Mouse (Mus musculus) neural tube, embryonic 11.5 days (tissue): Measurements from ENCODE around the gene Tcf7l1. TPM values are rescaled to one million over a fixed set of nuclear protein-coding genes. Genes with fewer than 3 reads are reported as not detected.

Experiments used
- ATAC-seq: fragments of 200-750 bp; cut with Nextera tagmentation; 2 replicates; pipeline ENCODE4 v1.8.0; 2017; ENCODE audit warnings: moderate number of reproducible peaks, mild to moderate bottlenecking, moderate TSS enrichment, moderate library complexity; ENCODE audit not compliant: insufficient read depth, low FRiP score, low TSS enrichment
- DNase-seq: peaks from one replicate; pipeline ENCODE4 v3.0.0-alpha.2; 2015; ENCODE audit warnings: low spot score
- H3K27ac ChIP-seq: fragments of 300-500 bp; sonication (generic); 2 replicates; pipeline ENCODE4 v1.5.1; 2014; ENCODE audit warnings: low read depth, mild to moderate bottlenecking, low read length
- H3K27me3 ChIP-seq: fragments of 300-500 bp; sonication (generic); 2 replicates; pipeline ENCODE4 v1.6.1; 2014; ENCODE audit warnings: mild to moderate bottlenecking, low read length, mixed read lengths; ENCODE audit not compliant: control insufficient read depth, insufficient read depth
- H3K36me3 ChIP-seq: fragments of 300-500 bp; sonication (generic); 2 replicates; pipeline ENCODE4 v1.6.1; 2014; ENCODE audit warnings: mild to moderate bottlenecking, low read length, moderate library complexity, mixed read lengths; ENCODE audit not compliant: control insufficient read depth, insufficient read depth
- H3K4me1 ChIP-seq: fragments of 300-500 bp; sonication (generic); 2 replicates; pipeline ENCODE4 v1.6.1; 2014; ENCODE audit warnings: low read length, mixed read lengths; ENCODE audit not compliant: control insufficient read depth, insufficient read depth
- H3K4me2 ChIP-seq: fragments of 300-500 bp; sonication (generic); 2 replicates; pipeline ENCODE4 v1.6.1; 2014; ENCODE audit warnings: low read depth, mild to moderate bottlenecking, moderate library complexity
- H3K4me3 ChIP-seq: fragments of 300-500 bp; sonication (generic); 2 replicates; pipeline ENCODE4 v1.5.1; 2014; ENCODE audit warnings: low read depth, low read length
- H3K9ac ChIP-seq: fragments of 300-500 bp; sonication (generic); 2 replicates; pipeline ENCODE4 v1.6.1; 2014; ENCODE audit warnings: mild to moderate bottlenecking, low read length
- H3K9me3 ChIP-seq: fragments of 300-500 bp; sonication (generic); 2 replicates; pipeline ENCODE4 v1.6.1; 2016; ENCODE audit warnings: low read length; ENCODE audit not compliant: control insufficient read depth
- WGBS: fragments of 180-500 bp; shearing (Covaris S2); extraction: QIAGEN DNeasy Blood & Tissue Kit; methylation state at CpG from one replicate; pipeline ENCODE4 v1.1.7; 2014; 5-methylcytosine and 5-hydroxymethylcytosine counted together
- polyA plus RNA-seq: library from polyadenylated mRNA; unstranded; fragments of >200 nt; fragmentation: Nextera tagmentation; extraction: Ambion mirVana; gene quantifications from 2 replicates; pipeline ENCODE4 v1.2.1, GENCODE M21; 2014

The Tcf7l1 gene
- polyA plus RNA-seq, 1 experiment from 2014 or later = 21.8 TPM

- DNase-seq (no peak), ATAC-seq (no peak)
- Histone ChIP-seq H3K9ac (no peak overlapping the region), H3K4me3 (no peak overlapping the region), H3K4me2 (no peak overlapping the region), H3K4me1 (peaks cover 4% of the 10 kb centered on the region; the same call in 1 of the 2 replicates), H3K27ac (no peak overlapping the region), H3K27me3 (no peaks in the 10 kb centered on the region), H3K36me3 (no peaks in the 10 kb centered on the region), H3K9me3 (no peaks in the 10 kb centered on the region)
- 77% methylated on average over 14 of the region's 14 CpGs for WGBS
Measured at GRCm38 (mm10) chr6:72755267-72755889, 33.7 kb downstream of the Tcf7l1 start.

- 23% methylated on average over 9 of the region's 9 CpGs for WGBS
- Histone ChIP-seq H3K9ac (no peak overlapping the region), H3K4me2 (no peak overlapping the region), H3K4me3 (no peak overlapping the region), H3K27me3 (no peaks in the 10 kb centered on the region), H3K36me3 (no peaks in the 10 kb centered on the region), H3K9me3 (no peaks in the 10 kb centered on the region), H3K27ac (no peak overlapping the region), H3K4me1 (peaks cover 6% of the 10 kb centered on the region)
- ATAC-seq (no peak), DNase-seq (no peak)
Measured at GRCm38 (mm10) chr6:72754215-72754614, 34.8 kb downstream of the Tcf7l1 start.

- DNase-seq (no peak), ATAC-seq (no peak)
- no peak overlapping the region for H3K4me2 ChIP-seq
- no peaks in the 10 kb centered on the region for H3K36me3 ChIP-seq
- no peaks in the 10 kb centered on the region for H3K9me3 ChIP-seq
- no peaks in the 10 kb centered on the region for H3K27me3 ChIP-seq
- H3K9ac ChIP-seq = no peak overlapping the region
- H3K4me1 ChIP-seq = peaks cover 10% of the 10 kb centered on the region
- no peak overlapping the region for H3K27ac ChIP-seq
- 64% methylated on average over 8 of the region's 8 CpGs for WGBS
- no peak overlapping the region for H3K4me3 ChIP-seq
Measured at GRCm38 (mm10) chr6:72753782-72754181, 35.3 kb downstream of the Tcf7l1 start.

- Histone ChIP-seq H3K4me1 (peaks cover 17% of the 10 kb centered on the region), H3K4me3 (no peak overlapping the region), H3K27ac (no peak overlapping the region), H3K9me3 (no peaks in the 10 kb centered on the region), H3K36me3 (no peaks in the 10 kb centered on the region), H3K9ac (no peak overlapping the region), H3K4me2 (no peak overlapping the region), H3K27me3 (no peaks in the 10 kb centered on the region)
- ATAC-seq (no peak), DNase-seq (no peak)
- 79% methylated on average over 15 of the region's 15 CpGs for whole genome bisulfite sequencing
Measured at GRCm38 (mm10) chr6:72752824-72753223, 36.2 kb downstream of the Tcf7l1 start.

- Histone ChIP-seq H3K27me3 (no peaks in the 10 kb centered on the region), H3K4me2 (no peak overlapping the region), H3K9me3 (no peaks in the 10 kb centered on the region)
Measured at GRCm38 (mm10) chr6:72751210-72751609, 37.8 kb downstream of the Tcf7l1 start.

GRCm38 (mm10) chr6:72748882-72749437 is 40.1 kb downstream of the Tcf7l1 start:
- Histone ChIP-seq H3K9me3 (no peaks in the 10 kb centered on the region), H3K4me2 (no peak overlapping the region), H3K9ac (no peak overlapping the region), H3K36me3 (no peaks in the 10 kb centered on the region), H3K27me3 (no peaks in the 10 kb centered on the region), H3K27ac (no peak overlapping the region), H3K4me1 (peaks cover 13% of the 10 kb centered on the region), H3K4me3 (no peak overlapping the region)
- DNase-seq = no peak
- WGBS = 19% methylated on average over 5 of the region's 5 CpGs
- ATAC-seq = no peak

More at GRCm38 (mm10) chr6:72751210-72751609, 37.8 kb downstream of the Tcf7l1 start:
- H3K9ac ChIP-seq = no peak overlapping the region
- H3K36me3 ChIP-seq = no peaks in the 10 kb centered on the region
- H3K4me1 ChIP-seq = peaks cover 17% of the 10 kb centered on the region
- no peak for ATAC-seq
- 100% methylated on average over 1 of the region's 1 CpGs for WGBS
- no peak overlapping the region for H3K27ac ChIP-seq
- H3K4me3 ChIP-seq = no peak overlapping the region
- no peak for DNase-seq

GRCm38 (mm10) chr6:72748421-72748820 is 40.6 kb downstream of the Tcf7l1 start:
- H3K36me3 ChIP-seq = no peaks in the 10 kb centered on the region
- ATAC-seq (no peak), DNase-seq (no peak)
- 9% methylated on average over 2 of the region's 2 CpGs for WGBS
- no peaks in the 10 kb centered on the region for H3K9me3 ChIP-seq
- no peak overlapping the region for H3K9ac ChIP-seq
- no peaks in the 10 kb centered on the region for H3K27me3 ChIP-seq
- peaks cover 13% of the 10 kb centered on the region for H3K4me1 ChIP-seq
- H3K4me2 ChIP-seq = no peak overlapping the region
- no peak overlapping the region for H3K27ac ChIP-seq
- H3K4me3 ChIP-seq = no peak overlapping the region

GRCm38 (mm10) chr6:72747814-72748213 is 41.2 kb downstream of the Tcf7l1 start:
- Histone ChIP-seq H3K4me2 (no peak overlapping the region), H3K27me3 (no peaks in the 10 kb centered on the region), H3K9me3 (no peaks in the 10 kb centered on the region), H3K36me3 (no peaks in the 10 kb centered on the region), H3K9ac (no peak overlapping the region), H3K4me3 (no peak overlapping the region), H3K27ac (no peak overlapping the region), H3K4me1 (peaks cover 13% of the 10 kb centered on the region)
- DNase-seq (no peak), ATAC-seq (no peak)
- WGBS = 72% methylated on average over 11 of the region's 11 CpGs

GRCm38 (mm10) chr6:72747156-72747555 is 41.9 kb downstream of the Tcf7l1 start:
- Histone ChIP-seq H3K4me3 (no peak overlapping the region), H3K27me3 (no peaks in the 10 kb centered on the region), H3K4me2 (no peak overlapping the region), H3K4me1 (peaks cover 13% of the 10 kb centered on the region), H3K27ac (no peak overlapping the region), H3K36me3 (no peaks in the 10 kb centered on the region), H3K9me3 (no peaks in the 10 kb centered on the region), H3K9ac (no peak overlapping the region)
- 56% methylated on average over 4 of the region's 4 CpGs for WGBS
- peak; percentile 48 for DNase-seq
- ATAC-seq = no peak
